Mouse (Mus musculus): ENCODE results near the gene Ptk6. TPM values are rescaled to one million over a fixed set of nuclear protein-coding genes. Genes with fewer than 3 reads are reported as not detected.

Gene Ptk6
- polyA plus RNA-seq, 1 experiment from 2014 or later: not detected

GRCm38 (mm10) chr2:181188681-181189080 lies 13.9 kb downstream of the Ptk6 start:
- peaks cover 14% of the 10 kb centered on the region for H3K4me1 ChIP-seq (replicated peaks)
- H3K27me3 ChIP-seq: no peaks in the 10 kb centered on the region
- ATAC-seq (ENCODE audit: low read depth): no peak
- H3K27ac ChIP-seq (replicated peaks): peak overlapping the region; percentile 34; the same call in 1 of the 2 replicates
- H3K36me3 ChIP-seq: peaks cover 12% of the 10 kb centered on the region
- H3K4me2 ChIP-seq: peak overlapping the region; percentile 65
- 73% methylated on average over 2 of the region's 2 CpGs for WGBS
- H3K9me3 ChIP-seq: no peaks in the 10 kb centered on the region
- peak overlapping the region; percentile 80 for H3K4me3 ChIP-seq
- H3K9ac ChIP-seq: peak overlapping the region; percentile 57

GRCm38 (mm10) chr2:181187121-181188000 lies 15.2 kb downstream of the Ptk6 start, which contains the start of gene Ppdpf:
Ppdpf (plus strand) TSS chr2:181187247.
- Histone ChIP-seq H3K9ac (peak within 1 kb of the TSS; percentile 97), H3K27me3 (no peaks in the 10 kb centered on the region), H3K4me2 (peak within 1 kb of the TSS; percentile 65), H3K4me3 (peak within 1 kb of the TSS; percentile 80), H3K36me3 (peaks cover 12% of the 10 kb centered on the region), H3K9me3 (no peaks in the 10 kb centered on the region), H3K4me1 (replicated peaks) (peaks cover 14% of the 10 kb centered on the region), H3K27ac (replicated peaks) (peak within 1 kb of the TSS; percentile 95)
- ATAC-seq (ENCODE audit: low read depth): peak; percentile 92
- WGBS: under 1% methylated on average over 64 of the region's 64 CpGs

DNA sequence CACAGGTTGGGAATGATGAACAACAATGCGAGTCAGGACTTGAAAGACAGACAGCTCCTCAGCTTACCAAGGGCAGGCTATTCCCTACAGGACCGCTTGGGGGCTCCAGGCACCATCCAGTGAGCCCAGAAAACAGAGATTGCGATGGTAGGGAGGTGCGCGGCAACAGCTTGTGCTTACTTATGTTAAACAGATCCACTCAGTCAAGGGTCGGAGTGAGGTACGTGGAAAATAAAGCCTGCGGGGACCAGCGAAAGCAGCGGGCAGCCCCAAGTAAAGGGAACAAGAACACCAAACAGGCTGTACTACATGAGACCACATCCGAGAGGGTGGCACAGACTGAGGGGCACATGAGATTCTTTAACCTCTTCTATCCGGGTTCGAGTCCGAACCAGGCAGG lies 16.0 kb downstream of the Ptk6 start:
- peak overlapping the region; percentile 95 for H3K27ac ChIP-seq (replicated peaks)
- H3K9ac ChIP-seq: peak overlapping the region; percentile 97
- peaks cover 14% of the 10 kb centered on the region for H3K4me1 ChIP-seq (replicated peaks)
- under 1% methylated on average over 14 of the region's 14 CpGs for WGBS
- H3K4me3 ChIP-seq: peak overlapping the region; percentile 80
- H3K9me3 ChIP-seq: no peaks in the 10 kb centered on the region
- peaks cover 12% of the 10 kb centered on the region for H3K36me3 ChIP-seq
- peak overlapping the region; percentile 65 for H3K4me2 ChIP-seq
- no peaks in the 10 kb centered on the region for H3K27me3 ChIP-seq
- ATAC-seq (ENCODE audit: low read depth): peak; percentile 89

DNA sequence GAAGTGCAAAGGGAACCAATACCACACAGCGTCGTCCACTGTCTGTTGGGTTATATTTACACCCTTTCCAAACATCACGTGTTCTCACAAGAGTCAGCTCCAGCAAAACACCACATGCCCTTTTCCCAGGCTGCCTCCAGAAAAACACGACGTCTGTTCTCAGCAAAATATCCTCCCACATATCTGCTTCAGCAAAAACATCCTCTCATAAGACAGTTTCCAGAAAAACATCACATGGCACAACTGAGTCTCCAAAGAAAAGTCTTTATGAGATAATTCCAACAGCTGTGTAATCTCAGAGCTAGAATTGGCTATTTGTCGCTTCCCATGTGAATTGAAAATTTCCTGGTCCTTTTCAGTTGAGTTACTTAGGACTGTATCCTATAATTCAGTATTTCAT lies 21.7 kb downstream of the Ptk6 start:
- 81% methylated on average over 6 of the region's 6 CpGs for WGBS
- no peak overlapping the region for H3K4me2 ChIP-seq
- no peaks in the 10 kb centered on the region for H3K9me3 ChIP-seq
- no peaks in the 10 kb centered on the region for H3K27me3 ChIP-seq
- no peaks in the 10 kb centered on the region for H3K36me3 ChIP-seq
- no peaks in the 10 kb centered on the region for H3K4me1 ChIP-seq (replicated peaks)
- H3K9ac ChIP-seq: no peak overlapping the region
- no peak overlapping the region for H3K4me3 ChIP-seq
- no peak for ATAC-seq (ENCODE audit: low read depth)
- no peak overlapping the region for H3K27ac ChIP-seq (replicated peaks)

DNA sequence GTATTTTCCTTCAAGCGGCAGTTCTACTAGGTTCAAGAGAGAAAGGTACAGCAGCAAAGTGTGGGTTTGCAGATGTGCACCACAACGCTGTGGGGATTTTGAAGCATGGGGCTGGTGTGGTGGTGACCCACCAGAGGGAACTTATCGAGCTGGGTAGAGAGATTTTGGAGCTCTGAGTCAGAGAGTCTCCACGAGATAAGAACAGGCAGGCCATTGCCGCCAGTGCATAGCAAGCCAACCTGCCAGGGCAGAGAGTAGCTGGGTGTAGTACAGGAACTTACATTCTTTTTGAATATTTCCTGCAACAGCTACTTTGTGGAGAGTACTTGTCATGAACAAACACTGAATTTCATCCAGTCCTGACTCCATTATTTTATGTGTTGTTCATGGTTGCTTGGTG lies 24.1 kb downstream of the Ptk6 start:
- Histone ChIP-seq H3K9me3 (no peaks in the 10 kb centered on the region), H3K27me3 (no peaks in the 10 kb centered on the region), H3K36me3 (no peaks in the 10 kb centered on the region), H3K27ac (replicated peaks) (no peak overlapping the region), H3K4me2 (no peak overlapping the region), H3K9ac (no peak overlapping the region), H3K4me1 (replicated peaks) (no peaks in the 10 kb centered on the region), H3K4me3 (no peak overlapping the region)
- ATAC-seq (ENCODE audit: low read depth): no peak
- WGBS: 88% methylated on average over 5 of the region's 5 CpGs

DNA sequence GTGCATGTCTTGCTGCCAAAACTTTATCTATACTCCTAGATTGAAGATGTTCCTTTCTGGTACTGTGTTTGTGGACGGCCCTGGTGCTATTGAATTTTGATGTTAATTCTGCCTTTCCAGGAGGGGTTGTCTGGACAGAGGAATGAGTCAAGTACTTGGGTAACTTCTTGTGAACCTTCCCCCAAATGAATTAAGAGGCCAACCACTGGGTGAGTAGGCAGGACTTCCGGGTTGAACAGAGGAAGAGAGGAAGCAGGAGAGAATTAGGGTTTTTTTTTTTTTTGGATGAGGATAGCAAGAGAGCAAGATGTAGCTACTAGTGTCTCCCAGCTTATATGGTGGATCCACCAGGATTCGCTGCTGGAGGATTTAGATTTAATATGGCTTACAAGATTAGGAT lies 24.6 kb downstream of the Ptk6 start:
- 81% methylated on average over 3 of the region's 3 CpGs for WGBS
- no peak overlapping the region for H3K4me2 ChIP-seq

DNA sequence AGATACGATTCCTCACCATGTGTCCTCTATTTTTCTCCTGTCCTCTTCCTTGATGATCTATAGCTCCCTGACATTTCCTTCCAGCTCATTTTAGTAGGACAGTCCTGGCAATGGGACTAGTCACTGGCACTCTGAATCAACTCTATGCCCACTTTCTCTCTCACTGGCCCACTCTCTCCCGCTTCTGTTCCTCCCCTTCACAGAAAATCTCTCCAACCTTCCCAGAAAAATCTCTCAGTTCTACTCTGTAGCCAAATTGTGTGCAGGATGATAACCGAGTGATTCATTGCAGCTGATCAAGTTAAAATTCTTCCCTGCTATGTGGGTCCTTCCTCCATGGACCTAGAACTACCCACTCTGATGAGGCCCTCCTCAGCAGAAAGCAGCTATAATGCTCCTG lies 27.9 kb downstream of the Ptk6 start:
- H3K4me3 ChIP-seq: no peak overlapping the region
- H3K4me1 ChIP-seq (replicated peaks): no peaks in the 10 kb centered on the region
- H3K36me3 ChIP-seq: no peaks in the 10 kb centered on the region
- H3K9me3 ChIP-seq: no peaks in the 10 kb centered on the region
- H3K4me2 ChIP-seq: no peak overlapping the region
- H3K9ac ChIP-seq: no peak overlapping the region
- ATAC-seq (ENCODE audit: low read depth): no peak
- no peak overlapping the region for H3K27ac ChIP-seq (replicated peaks)
- H3K27me3 ChIP-seq: no peaks in the 10 kb centered on the region
- 87% methylated on average over 3 of the region's 3 CpGs for WGBS

More for the DNA sequence above, 24.6 kb downstream of the Ptk6 start:
- no peaks in the 10 kb centered on the region for H3K4me1 ChIP-seq (replicated peaks)
- H3K9me3 ChIP-seq: no peaks in the 10 kb centered on the region
- H3K36me3 ChIP-seq: no peaks in the 10 kb centered on the region
- no peak for ATAC-seq (ENCODE audit: low read depth)
- H3K27me3 ChIP-seq: no peaks in the 10 kb centered on the region
- no peak overlapping the region for H3K27ac ChIP-seq (replicated peaks)
- H3K9ac ChIP-seq: no peak overlapping the region
- H3K4me3 ChIP-seq: no peak overlapping the region

DNA sequence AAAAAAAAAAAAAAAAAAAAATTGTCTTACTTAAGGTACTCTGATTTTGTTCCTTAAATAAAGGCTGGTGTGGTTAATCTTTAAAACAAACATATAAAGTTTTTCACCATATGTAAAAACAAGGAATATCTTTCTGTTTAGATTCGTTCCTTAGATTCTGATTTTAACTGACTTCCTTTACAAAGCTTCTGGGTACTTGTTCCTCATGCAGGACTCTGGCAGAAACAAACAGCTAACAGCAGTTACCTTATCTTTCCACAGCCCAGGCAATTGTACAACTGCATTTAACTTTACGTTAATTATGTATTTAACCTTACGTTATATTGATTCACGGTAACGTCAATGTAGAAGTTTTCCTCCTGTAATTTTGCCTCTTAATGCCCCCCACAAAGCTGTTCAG lies 36.1 kb downstream of the Ptk6 start:
- no peak overlapping the region for H3K4me2 ChIP-seq
- no peak overlapping the region for H3K9ac ChIP-seq
- no peaks in the 10 kb centered on the region for H3K9me3 ChIP-seq
- ATAC-seq (ENCODE audit: low read depth): no peak
- H3K27me3 ChIP-seq: 0 out of 2 replicates have a peak, but pooled peaks cover 8% of the 10 kb centered on the region
- H3K27ac ChIP-seq (replicated peaks): no peak overlapping the region
- no peak overlapping the region for H3K4me3 ChIP-seq
- WGBS: 89% methylated on average over 5 of the region's 5 CpGs
- H3K4me1 ChIP-seq (replicated peaks): no peaks in the 10 kb centered on the region
- no peaks in the 10 kb centered on the region for H3K36me3 ChIP-seq

- Histone ChIP-seq H3K9ac (no peak overlapping the region), H3K4me1 (replicated peaks) (peaks cover 33% of the 10 kb centered on the region), H3K27ac (replicated peaks) (no peak overlapping the region), H3K27me3 (peaks cover 24% of the 10 kb centered on the region), H3K36me3 (no peaks in the 10 kb centered on the region), H3K9me3 (no peaks in the 10 kb centered on the region), H3K4me2 (no peak overlapping the region), H3K4me3 (no peak overlapping the region)
- 83% methylated on average over 4 of the region's 4 CpGs for WGBS
- ATAC-seq (ENCODE audit: low read depth): no peak
Measured at GRCm38 (mm10) chr2:181160821-181161220, 41.8 kb downstream of the Ptk6 start.

- Histone ChIP-seq H3K9ac (0 out of 2 replicates have a peak overlapping the region, but pooled peaks have one; percentile 13), H3K4me1 (replicated peaks) (peaks cover 44% of the 10 kb centered on the region), H3K4me2 (0 out of 2 replicates have a peak overlapping the region, but pooled peaks have one; percentile 6), H3K36me3 (no peaks in the 10 kb centered on the region), H3K27ac (replicated peaks) (peak overlapping the region; percentile 81), H3K9me3 (no peaks in the 10 kb centered on the region), H3K27me3 (peaks cover 30% of the 10 kb centered on the region), H3K4me3 (no peak overlapping the region)
- ATAC-seq (ENCODE audit: low read depth): peak; percentile 76
- 2% methylated on average over 2 of the region's 2 CpGs for WGBS
Measured at GRCm38 (mm10) chr2:181159771-181160170, 42.8 kb downstream of the Ptk6 start.

DNA sequence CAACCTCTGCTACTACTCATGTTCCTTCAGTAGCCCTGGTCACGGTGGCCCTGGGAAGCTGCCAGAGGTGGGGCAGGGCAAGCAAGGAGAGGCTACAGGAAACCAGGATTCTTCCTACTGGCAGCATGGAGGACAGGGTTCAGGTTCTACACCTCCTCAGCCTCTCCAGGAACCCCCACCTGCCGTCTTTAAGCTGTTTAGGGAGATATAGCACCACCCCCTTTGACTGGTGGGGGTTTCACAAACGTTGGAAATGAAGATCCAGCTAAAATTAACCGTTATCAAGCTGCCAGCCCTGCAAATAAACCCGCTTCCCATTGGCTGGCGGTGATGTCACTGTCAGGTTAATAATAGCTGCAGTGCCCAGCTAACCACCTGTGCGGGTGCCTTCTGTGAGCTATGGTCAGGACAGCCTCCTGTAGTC lies 43.5 kb downstream of the Ptk6 start:
- Histone ChIP-seq H3K4me2 (no peak overlapping the region), H3K4me1 (replicated peaks) (peaks cover 47% of the 10 kb centered on the region), H3K27ac (replicated peaks) (peak overlapping the region; percentile 81; the same call in 1 of the 2 replicates), H3K9ac (no peak overlapping the region), H3K27me3 (peaks cover 30% of the 10 kb centered on the region), H3K9me3 (no peaks in the 10 kb centered on the region), H3K4me3 (no peak overlapping the region), H3K36me3 (no peaks in the 10 kb centered on the region)
- WGBS: 53% methylated on average over 7 of the region's 7 CpGs
- no peak for ATAC-seq (ENCODE audit: low read depth)

DNA sequence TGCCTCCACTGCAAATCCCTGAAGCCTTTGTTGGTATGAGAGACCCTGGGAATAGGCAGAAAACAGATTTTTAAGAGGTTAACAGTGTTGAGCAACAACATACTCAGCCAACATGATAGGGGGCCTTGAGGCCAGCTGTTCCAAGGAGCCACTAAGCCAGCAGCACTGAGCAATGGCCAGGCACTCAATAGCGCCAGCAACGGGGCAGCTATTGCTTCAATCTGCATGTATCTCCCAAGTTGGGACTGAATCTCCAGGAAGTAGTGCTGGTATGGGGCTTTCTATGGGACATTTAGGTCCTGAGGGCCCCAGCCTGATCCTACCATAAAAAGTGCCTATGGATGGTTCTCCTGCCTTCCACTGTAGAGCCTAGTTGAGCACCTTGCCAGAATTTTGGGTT lies 44.1 kb downstream of the Ptk6 start:
- no peak overlapping the region for H3K9ac ChIP-seq
- H3K36me3 ChIP-seq: peaks cover 1% of the 10 kb centered on the region; the same call in 1 of the 2 replicates
- no peak for ATAC-seq (ENCODE audit: low read depth)
- peaks cover 47% of the 10 kb centered on the region for H3K4me1 ChIP-seq (replicated peaks)
- peaks cover 30% of the 10 kb centered on the region for H3K27me3 ChIP-seq
- H3K27ac ChIP-seq (replicated peaks): no peak overlapping the region
- no peaks in the 10 kb centered on the region for H3K9me3 ChIP-seq
- WGBS: 93% methylated on average over 2 of the region's 2 CpGs
- H3K4me2 ChIP-seq: no peak overlapping the region
- H3K4me3 ChIP-seq: no peak overlapping the region
